Mouse (Mus musculus) heart, embryonic 11.5 days (tissue): Measurements from ENCODE around the gene Vps13d. TPM values are rescaled to one million over a fixed set of nuclear protein-coding genes. Genes with fewer than 3 reads are reported as not detected.

Source experiments
- ATAC-seq: fragments of 200-750 bp; cut with Nextera tagmentation; replicated peaks from 2 replicates; pipeline ENCODE4 v1.8.0; 2017; ENCODE audit warnings: moderate library complexity; ENCODE audit not compliant: insufficient number of reproducible peaks, low FRiP score, low TSS enrichment
- H3K27ac ChIP-seq: fragments of 300-500 bp; sonication (generic); 2 replicates; pipeline ENCODE4 v1.5.1; 2014; ENCODE audit warnings: mild to moderate bottlenecking, low read depth, low read length
- H3K27me3 ChIP-seq: fragments of 300-500 bp; sonication (generic); 2 replicates; pipeline ENCODE4 v1.6.1; 2014; ENCODE audit warnings: mild to moderate bottlenecking, low read length, mixed read lengths; ENCODE audit not compliant: control insufficient read depth, insufficient read depth
- H3K36me3 ChIP-seq: fragments of 300-500 bp; sonication (generic); 2 replicates; pipeline ENCODE4 v1.6.1; 2014; ENCODE audit warnings: mild to moderate bottlenecking, low read length, moderate library complexity, mixed read lengths; ENCODE audit not compliant: control insufficient read depth, insufficient read depth
- H3K4me1 ChIP-seq: fragments of 300-500 bp; sonication (generic); 2 replicates; pipeline ENCODE4 v1.6.1; 2014; ENCODE audit warnings: low read length; ENCODE audit not compliant: control insufficient read depth, insufficient read depth
- H3K4me2 ChIP-seq: fragments of 300-500 bp; sonication (generic); 2 replicates; pipeline ENCODE4 v1.6.1; 2014; ENCODE audit warnings: mild to moderate bottlenecking, moderate library complexity
- H3K4me3 ChIP-seq: fragments of 300-500 bp; sonication (generic); 2 replicates; pipeline ENCODE4 v1.5.1; 2014; ENCODE audit warnings: low read depth, low read length
- H3K9ac ChIP-seq: fragments of 300-500 bp; sonication (generic); 2 replicates; pipeline ENCODE4 v1.6.1; 2014; ENCODE audit warnings: mild to moderate bottlenecking, low read depth, low read length, moderate library complexity
- H3K9me3 ChIP-seq: fragments of 300-500 bp; sonication (generic); replicated peaks from 2 replicates; pipeline ENCODE4 v1.6.1; 2016; ENCODE audit warnings: low read length; ENCODE audit not compliant: control insufficient read depth
- WGBS: fragments of 180-500 bp; shearing (Covaris S2); extraction: QIAGEN DNeasy Blood & Tissue Kit; methylation state at CpG from one replicate; pipeline ENCODE4 v1.1.7; 2014; ENCODE audit not compliant: insufficient replicate concordance; 5-methylcytosine and 5-hydroxymethylcytosine counted together
- polyA plus RNA-seq: library from polyadenylated mRNA; unstranded; fragments of >200 nt; fragmentation: Nextera tagmentation; extraction: Ambion mirVana; gene quantifications from 2 replicates; pipeline ENCODE4 v1.2.1, GENCODE M21; 2014

Gene Vps13d
- polyA plus RNA-seq, 1 experiment from 2014 or later: 12.0 TPM

GRCm38 (mm10) chr4:145229524-145230163, 34.8 kb upstream of the Vps13d start:
- ATAC-seq: peak; percentile 72; the same call in 1 of the 2 replicates
- Histone ChIP-seq H3K36me3 (no peaks in the 10 kb centered on the region), H3K4me2 (no peak overlapping the region), H3K27me3 (no peaks in the 10 kb centered on the region), H3K27ac (no peak overlapping the region), H3K4me1 (no peaks in the 10 kb centered on the region; the same call in 1 of the 2 replicates), H3K9me3 (no peaks in the 10 kb centered on the region), H3K9ac (no peak overlapping the region), H3K4me3 (no peak overlapping the region)
- 80% methylated on average over 5 of the region's 5 CpGs for WGBS

DNA sequence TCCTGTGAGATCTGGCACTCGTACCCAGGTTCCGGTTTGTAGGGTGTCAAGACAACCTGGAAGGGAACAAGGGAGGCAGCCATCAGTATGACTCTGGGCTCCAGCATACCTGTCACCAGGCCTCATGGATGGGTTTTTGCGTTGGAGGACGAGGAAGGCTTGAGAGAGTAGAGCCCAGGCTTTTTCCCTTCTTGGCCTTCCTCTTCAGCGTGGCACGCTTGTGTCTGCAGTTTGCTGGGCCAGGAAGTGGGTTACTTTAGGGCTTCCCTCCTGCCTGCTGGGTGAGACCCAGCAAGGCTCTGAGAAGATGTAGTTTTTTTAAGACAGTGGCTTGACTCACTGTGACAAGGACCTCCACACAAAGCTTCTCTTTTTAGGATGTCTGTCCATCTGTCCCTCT, 34.2 kb upstream of the Vps13d start:
- 79% methylated on average over 6 of the region's 6 CpGs for WGBS
- Histone ChIP-seq H3K4me1 (no peaks in the 10 kb centered on the region; the same call in 1 of the 2 replicates), H3K4me3 (no peak overlapping the region), H3K9me3 (no peaks in the 10 kb centered on the region), H3K4me2 (no peak overlapping the region), H3K27me3 (no peaks in the 10 kb centered on the region), H3K36me3 (no peaks in the 10 kb centered on the region), H3K9ac (no peak overlapping the region), H3K27ac (no peak overlapping the region)
- no peak for ATAC-seq

DNA sequence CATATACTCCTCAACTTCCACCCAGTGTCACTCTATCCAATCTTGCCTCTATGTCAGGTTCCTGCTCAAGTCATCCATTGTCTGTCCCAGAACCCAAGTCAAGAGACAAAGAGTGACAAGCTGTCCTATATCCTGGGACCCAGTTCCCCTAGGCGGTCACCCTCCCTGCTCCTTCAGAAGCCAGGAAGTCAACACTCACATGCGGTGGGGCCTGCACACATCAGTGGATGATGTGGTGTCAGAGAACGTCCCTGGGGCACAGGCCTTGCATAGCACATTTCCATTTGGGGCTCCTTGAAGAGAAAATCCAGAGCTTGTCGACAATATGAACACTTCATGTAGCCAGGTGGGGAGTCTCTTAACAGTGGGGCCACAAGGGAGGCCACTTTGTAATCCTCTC, 29.8 kb upstream of the Vps13d start:
- Histone ChIP-seq H3K9ac (no peak overlapping the region), H3K4me2 (no peak overlapping the region), H3K27ac (no peak overlapping the region), H3K4me1 (0 out of 2 replicates have a peak, but pooled peaks cover 5% of the 10 kb centered on the region), H3K27me3 (no peaks in the 10 kb centered on the region), H3K9me3 (no peaks in the 10 kb centered on the region), H3K4me3 (no peak overlapping the region), H3K36me3 (no peaks in the 10 kb centered on the region)
- ATAC-seq: no peak
- 76% methylated on average over 4 of the region's 4 CpGs for WGBS

- no peaks in the 10 kb centered on the region for H3K9me3 ChIP-seq
- H3K9ac ChIP-seq: no peak overlapping the region
- no peak overlapping the region for H3K4me3 ChIP-seq
- H3K4me2 ChIP-seq: no peak overlapping the region
- ATAC-seq: peak; percentile 72
- H3K27ac ChIP-seq: no peak overlapping the region
- WGBS: 43% methylated on average over 8 of the region's 8 CpGs
- H3K36me3 ChIP-seq: no peaks in the 10 kb centered on the region
- H3K27me3 ChIP-seq: no peaks in the 10 kb centered on the region
- 0 out of 2 replicates have a peak, but pooled peaks cover 5% of the 10 kb centered on the region for H3K4me1 ChIP-seq
Observed at GRCm38 (mm10) chr4:145222064-145222463, 27.3 kb upstream of the Vps13d start.

DNA sequence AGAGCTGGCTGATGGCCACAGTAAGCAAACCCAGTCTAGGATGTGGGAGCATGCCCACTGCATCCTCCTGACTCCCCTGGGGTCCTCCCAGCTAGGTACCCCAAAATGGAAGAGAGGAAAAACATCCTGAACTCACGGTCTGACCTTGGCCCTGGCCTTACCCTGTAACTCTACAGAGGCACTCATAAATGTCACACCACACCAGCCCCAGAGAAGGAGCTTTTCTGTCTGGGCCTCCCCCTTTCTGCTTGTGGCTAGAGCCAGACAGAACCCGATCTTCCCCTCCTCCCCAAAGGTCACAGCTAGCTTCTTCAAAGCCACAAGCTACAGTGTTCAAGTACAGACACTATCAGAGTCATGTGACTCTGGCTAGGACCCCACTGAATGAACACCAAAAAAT, 26.6 kb upstream of the Vps13d start:
- H3K27ac ChIP-seq: no peak overlapping the region
- ATAC-seq: no peak
- 65% methylated on average over 2 of the region's 2 CpGs for WGBS

GRCm38 (mm10) chr4:145220001-145220400, 25.2 kb upstream of the Vps13d start:
- WGBS: 71% methylated on average over 1 of the region's 1 CpGs
- Histone ChIP-seq H3K4me2 (no peak overlapping the region), H3K27ac (no peak overlapping the region), H3K36me3 (no peaks in the 10 kb centered on the region), H3K4me3 (no peak overlapping the region), H3K9me3 (no peaks in the 10 kb centered on the region), H3K4me1 (0 out of 2 replicates have a peak, but pooled peaks cover 5% of the 10 kb centered on the region), H3K27me3 (no peaks in the 10 kb centered on the region), H3K9ac (no peak overlapping the region)
- ATAC-seq: no peak

More for the DNA sequence above, 26.6 kb upstream of the Vps13d start:
- H3K4me1 ChIP-seq: 0 out of 2 replicates have a peak, but pooled peaks cover 5% of the 10 kb centered on the region
- H3K9ac ChIP-seq: no peak overlapping the region
- no peaks in the 10 kb centered on the region for H3K36me3 ChIP-seq
- no peaks in the 10 kb centered on the region for H3K9me3 ChIP-seq
- no peaks in the 10 kb centered on the region for H3K27me3 ChIP-seq
- H3K4me3 ChIP-seq: no peak overlapping the region
- no peak overlapping the region for H3K4me2 ChIP-seq

- Histone ChIP-seq H3K4me2 (no peak overlapping the region), H3K9ac (no peak overlapping the region), H3K27me3 (no peaks in the 10 kb centered on the region), H3K27ac (no peak overlapping the region), H3K9me3 (no peaks in the 10 kb centered on the region), H3K4me3 (no peak overlapping the region), H3K4me1 (0 out of 2 replicates have a peak, but pooled peaks cover 7% of the 10 kb centered on the region), H3K36me3 (no peaks in the 10 kb centered on the region)
- no peak for ATAC-seq
- WGBS: 58% methylated on average over 15 of the region's 15 CpGs
Observed at GRCm38 (mm10) chr4:145219240-145219985, 24.6 kb upstream of the Vps13d start.

GRCm38 (mm10) chr4:145217837-145218236, 23.0 kb upstream of the Vps13d start:
- H3K9me3 ChIP-seq: no peaks in the 10 kb centered on the region
- H3K27me3 ChIP-seq: no peaks in the 10 kb centered on the region
- no peaks in the 10 kb centered on the region for H3K36me3 ChIP-seq
- H3K4me2 ChIP-seq: no peak overlapping the region
- no peak overlapping the region for H3K4me3 ChIP-seq
- H3K27ac ChIP-seq: no peak overlapping the region
- ATAC-seq: no peak
- H3K9ac ChIP-seq: no peak overlapping the region
- WGBS: 73% methylated on average over 5 of the region's 5 CpGs
- 0 out of 2 replicates have a peak, but pooled peaks cover 7% of the 10 kb centered on the region for H3K4me1 ChIP-seq
